Mouse (Mus musculus): ENCODE data around the gene Fam102a. TPM values are rescaled to one million over a fixed set of nuclear protein-coding genes. Genes with fewer than 3 reads are reported as not detected.

Fam102a gene
- total and polyA plus RNA-seq, 3 experiments: 37.1 to 43.1 (median 40.8) TPM

- peak; percentile 64 for DNase-seq
Measured at GRCm38 (mm10) chr2:32578146-32579046, 43.3 kb downstream of the Fam102a start.

DNA sequence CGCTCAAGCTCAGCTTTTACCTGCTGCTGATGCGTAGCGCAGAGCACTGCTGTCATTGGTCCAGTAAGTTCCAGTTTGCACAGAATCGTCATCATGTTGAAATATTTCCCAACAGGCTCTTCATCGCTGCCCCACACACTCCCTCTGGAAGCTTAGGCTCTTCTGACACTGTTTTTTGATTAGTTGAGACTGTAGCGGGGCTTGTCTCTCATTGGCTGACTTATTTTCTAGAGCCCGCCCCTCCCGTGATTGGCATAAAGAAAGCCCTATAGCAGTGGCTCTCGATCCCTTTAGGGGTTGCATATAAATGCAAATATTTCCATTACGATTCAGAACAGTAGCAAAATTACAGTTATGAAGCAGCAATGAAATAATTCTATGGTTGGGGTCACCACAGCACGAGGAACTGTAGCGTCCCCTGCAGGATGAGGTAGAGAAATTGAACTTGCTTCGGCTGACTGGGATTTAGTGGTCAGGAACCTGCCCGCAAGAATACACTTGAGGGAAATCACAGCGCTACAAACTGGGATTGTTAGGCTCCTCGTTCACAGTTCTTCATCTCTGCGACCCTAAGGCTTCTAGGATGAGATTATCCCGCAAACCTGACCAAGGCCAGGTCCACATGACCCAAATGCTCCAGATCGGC, 46.4 kb downstream of the Fam102a start:
- peak; percentile 47 for DNase-seq

DNA sequence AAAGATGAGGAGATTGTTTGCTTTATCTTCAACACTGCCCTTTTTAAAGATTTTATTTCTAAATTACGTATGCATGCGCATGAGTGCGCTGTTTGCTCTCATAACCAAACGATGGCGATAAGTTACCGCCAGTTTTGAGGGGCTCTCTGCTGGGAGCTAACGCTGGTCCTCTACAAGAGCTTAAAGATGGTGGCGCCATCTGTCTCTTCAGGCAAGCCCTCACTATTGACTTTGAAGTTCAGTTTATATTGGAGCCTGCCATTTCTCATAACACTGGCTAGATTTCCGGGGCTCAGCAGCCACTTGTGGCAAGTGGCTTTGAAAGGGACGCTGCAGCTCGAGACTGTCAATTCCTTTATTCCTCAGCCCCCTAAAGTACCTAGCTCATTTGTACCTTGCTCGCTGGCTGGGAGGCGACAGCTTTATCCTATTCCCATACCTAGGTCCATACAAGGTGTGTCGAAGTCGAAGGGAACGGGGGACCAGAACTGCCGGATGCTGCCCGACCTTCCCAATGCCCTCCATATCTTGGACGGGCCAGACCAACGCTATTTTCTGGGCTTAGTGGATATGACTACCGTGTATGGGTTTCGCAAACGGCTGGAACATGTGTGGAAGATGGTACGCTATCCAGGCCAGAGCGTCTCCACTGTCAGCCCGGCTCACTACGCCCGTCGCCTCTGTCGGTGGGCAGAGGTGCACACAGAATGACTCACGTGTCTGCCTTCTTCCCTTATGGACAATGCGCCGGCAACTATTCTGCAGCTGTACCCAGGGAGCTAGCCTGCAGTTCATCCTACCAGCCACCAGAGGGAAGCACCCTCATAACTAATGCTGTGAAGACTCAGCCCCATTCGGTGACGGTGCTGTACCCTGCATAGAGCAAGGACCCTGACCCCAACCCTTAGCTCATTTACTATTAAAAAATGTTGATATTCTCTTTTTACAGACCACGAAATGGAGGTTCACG, 48.0 kb downstream of the Fam102a start:
- peak; percentile 86 for DNase-seq

DNA sequence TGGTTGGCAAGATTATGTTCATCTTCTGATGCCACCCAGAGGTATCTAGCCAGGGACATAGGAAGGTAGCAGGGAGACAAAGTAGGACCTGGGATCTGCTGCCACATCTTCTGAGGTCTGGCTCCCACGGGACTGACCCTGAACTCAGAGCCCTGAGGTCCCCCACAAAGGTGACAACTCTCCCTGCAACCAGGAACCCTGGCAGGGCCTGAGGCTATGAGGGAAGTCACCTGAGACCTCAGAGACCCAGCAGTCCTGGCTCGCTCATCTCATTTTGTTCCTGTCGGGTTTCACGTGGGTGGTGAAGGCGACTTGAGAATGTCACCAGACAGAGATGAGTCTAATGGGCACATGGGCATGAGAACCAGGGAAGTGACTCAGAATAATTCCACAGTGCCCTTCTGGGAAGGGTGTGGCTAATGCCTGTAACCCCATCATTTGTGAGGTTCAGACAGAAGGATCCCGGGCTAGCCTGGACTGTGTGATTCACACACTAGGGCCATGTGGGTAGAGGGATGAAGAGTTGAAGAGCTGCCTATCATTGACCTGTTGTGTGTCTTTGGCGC, 50.1 kb downstream of the Fam102a start:
- DNase-seq: no peak

DNA sequence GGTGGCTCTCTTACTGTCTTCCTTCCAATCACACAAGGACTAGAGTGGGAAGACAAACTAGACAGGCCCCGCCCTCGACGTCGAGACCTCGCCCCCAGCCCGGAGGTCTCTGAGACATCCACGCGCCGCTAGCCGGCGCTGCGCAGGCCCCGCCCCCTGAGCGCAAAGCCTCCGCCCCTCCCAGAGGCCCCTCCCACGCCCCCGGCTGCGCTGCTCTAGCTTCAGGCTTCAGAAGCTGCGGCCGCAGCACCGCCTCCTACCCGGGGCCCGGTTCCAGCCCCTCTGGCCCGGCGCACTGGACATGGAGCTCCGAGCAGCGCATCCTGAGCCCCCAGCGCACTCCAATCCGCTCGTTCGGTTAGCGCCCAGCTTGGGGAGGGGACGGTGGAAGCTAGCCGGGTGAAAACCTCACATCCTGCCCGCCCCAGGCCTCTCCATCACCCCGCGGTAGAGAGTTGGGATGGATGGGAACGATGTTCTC, 51.8 kb downstream of the Fam102a start, which contains the start of gene St6galnac4:
Gene St6galnac4 (plus strand): TSS at position 225 of the 481 bp plus-strand sequence.
- DNase-seq: peak; percentile 94

DNA sequence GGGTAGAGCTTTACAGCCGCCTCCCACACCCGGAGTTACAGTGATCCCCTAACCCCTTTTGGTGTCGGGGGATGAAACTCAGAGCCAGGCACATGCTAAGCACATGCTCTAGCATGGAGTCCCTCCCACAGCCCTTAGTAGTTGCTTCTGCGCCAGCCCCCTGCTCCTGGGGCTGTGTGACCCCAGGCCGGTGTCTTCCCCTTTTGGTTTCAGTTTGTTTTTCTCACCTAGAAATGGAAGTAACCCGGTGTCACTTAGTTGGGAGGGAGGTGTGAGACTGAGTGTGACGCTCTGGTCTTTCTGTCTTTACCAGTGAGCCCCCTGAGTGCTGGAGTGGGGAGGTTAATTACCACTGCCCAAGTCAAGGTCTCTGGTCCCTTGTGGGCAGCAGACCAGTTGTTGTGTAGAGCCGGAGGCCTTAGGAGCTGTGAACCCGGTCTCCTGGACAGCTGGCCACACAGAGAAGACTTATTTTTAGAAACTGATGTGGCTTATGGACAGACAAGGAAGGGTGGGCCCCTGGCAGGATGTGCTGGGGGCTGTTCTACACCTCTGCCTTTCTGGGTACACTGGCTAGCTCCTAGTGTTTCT, 52.7 kb downstream of the Fam102a start:
- no peak for DNase-seq

GRCm38 (mm10) chr2:32589213-32589795, 54.2 kb downstream of the Fam102a start:
- DNase-seq: peak; percentile 69

DNA sequence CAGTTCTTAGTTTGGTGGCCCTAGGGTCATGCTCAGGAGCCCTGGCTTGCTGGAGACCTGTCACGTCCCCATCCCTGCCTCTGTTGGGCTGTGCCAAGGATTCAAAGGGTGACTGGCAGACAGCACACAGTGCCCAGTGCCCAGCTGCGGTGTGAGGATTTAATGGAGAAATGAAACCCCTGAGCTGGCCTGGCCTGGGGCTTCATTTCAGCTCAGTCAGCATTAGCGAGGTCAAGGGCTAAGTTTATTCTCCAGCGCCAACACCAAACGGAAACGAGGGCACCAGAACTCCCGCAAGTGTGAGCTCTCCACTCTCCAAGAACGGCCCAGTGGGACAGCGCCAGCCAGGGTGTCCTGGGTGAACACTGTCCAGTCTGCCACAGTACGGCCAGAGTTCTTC, 55.1 kb downstream of the Fam102a start:
- DNase-seq: no peak

- no peak for DNase-seq
Measured at GRCm38 (mm10) chr2:32591249-32591648, 56.1 kb downstream of the Fam102a start.

- DNase-seq: peak; percentile 48
Measured at GRCm38 (mm10) chr2:32596725-32597124, 61.6 kb downstream of the Fam102a start.

DNA sequence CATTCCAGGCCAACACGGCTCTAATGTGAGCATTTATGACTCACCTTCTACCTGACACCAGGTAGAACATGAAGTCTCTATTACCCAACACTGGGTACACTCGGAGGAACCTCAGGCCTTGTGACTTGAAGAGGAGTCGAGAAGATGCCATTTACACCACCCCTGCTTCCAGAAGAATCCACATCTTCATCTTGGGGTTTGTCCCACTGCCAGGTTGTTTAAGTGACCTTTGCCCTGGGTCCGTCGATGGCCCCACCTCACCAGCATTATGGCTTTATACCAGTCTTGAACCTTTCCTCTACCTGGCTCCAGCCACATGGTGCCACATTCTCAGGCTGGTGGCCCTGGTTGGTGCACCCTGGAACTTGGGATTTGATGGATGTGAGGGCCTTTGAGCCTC, 62.1 kb downstream of the Fam102a start:
- no peak for DNase-seq

DNA sequence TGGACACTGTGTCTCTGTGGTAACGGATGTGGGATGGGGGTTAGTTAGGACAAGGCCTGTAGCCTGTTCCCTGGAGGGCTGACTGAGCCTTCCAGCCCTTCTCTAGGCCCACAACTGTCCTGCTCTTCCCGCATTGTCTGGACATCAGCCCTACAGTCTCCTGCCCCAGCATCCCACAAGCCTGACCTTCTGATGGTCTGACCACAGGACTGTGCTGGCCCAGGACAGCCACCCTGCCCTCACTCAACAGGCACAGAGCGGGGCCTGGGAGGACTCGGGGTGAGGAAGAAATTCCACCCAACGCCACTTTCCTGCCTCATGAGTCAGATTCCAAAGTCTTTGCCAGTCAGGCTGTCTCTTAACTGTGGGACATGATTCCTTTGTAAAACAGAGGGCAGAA, 62.6 kb downstream of the Fam102a start:
- DNase-seq: no peak

- no peak for DNase-seq
Measured at GRCm38 (mm10) chr2:32598506-32598905, 63.4 kb downstream of the Fam102a start.

DNA sequence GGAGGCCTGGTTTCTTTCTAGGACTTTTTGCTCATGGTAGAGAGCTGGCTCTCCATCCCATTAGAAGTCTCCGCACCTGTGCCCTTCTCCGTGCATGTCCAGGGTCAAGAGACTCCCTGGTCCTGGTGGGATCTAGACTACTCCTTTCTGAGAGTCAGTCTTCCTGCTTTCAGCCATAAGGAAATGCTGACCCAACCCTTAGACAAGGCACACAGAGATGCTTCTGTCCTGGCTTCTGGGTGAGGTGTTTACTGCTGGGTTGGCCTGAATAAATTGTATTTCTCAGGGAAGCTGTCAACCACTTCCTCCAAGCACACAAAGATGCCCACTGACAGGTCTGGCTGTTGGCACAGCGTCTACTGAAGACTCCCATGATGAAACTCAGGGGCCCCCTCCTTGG, 64.3 kb downstream of the Fam102a start, which contains the start of gene St6galnac6:
Gene St6galnac6 (plus strand): TSS at position 301 of the 400 bp plus-strand sequence.
- no peak for DNase-seq

DNA sequence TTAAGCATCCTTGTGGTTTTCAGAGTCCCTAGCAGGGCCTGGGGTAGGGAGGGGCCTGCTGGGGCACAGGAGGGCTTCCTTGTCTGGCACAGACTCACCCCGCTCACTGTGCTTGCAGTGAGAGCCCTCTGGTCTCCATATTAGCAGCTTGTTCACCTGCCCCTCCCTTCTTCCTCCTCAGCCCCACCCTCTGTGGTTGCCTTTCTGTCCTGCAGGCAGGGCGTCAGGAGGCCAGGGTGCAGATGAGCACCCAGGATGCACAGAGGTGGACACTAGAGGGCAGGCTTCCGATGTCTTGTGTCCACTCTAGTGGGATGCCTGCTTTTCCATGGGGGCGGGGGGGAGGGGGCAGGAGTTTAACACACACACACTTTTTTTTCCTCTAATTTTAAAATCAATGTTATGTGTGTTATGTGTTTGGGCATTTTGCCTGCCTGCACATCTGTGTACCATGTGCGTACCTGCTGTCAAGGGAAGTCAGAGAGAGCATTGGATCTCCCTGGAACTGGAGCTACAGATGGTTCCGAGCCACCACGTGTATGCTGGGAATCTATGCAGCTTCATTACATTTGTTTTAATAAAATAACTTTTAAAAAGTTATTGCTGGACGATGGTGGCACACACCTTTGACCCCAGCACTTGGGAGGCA, 66.4 kb downstream of the Fam102a start:
- DNase-seq: peak; percentile 50

DNA sequence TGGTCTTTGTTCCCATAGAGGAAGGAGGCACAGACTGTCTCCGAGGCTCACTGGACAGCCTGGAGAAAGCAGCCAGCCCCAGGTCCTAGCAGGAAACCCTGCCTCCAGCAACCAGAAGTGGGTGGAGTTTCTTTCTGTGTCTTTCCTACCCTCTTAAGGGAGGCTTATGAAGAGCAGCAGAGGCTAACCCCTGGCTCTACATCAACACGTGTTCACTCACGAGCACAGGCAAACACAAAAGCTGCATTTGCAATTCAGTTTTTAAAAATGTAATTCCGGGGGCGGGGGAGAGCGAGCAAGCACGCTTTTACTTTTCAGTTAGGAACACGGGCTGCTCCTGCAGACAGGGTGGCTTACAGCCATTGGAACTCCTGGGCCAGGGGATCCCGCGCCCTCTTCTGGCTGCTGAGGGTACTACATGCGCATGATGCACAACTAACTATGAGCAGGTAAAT, 67.5 kb downstream of the Fam102a start:
- DNase-seq: peak; percentile 86

DNA sequence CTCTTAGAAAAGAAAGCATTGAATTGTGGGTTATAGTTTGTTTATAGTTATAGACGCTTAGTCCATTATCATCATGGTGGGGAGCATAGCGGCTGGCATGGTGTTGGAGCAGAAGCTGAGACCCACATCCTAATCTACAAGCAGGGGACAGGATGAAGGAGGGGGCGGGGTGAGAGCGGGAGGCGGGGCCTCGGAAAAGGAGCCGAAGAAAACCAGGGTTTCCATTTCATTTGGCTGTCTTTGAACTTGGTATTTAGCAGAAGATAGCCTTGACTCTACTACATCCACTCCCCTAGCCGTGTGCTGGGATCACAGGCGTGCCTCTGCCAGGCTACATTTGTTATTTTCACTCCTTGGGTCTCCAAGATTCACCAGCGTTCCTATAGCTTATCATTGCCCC, 69.5 kb downstream of the Fam102a start:
- DNase-seq: no peak

DNA sequence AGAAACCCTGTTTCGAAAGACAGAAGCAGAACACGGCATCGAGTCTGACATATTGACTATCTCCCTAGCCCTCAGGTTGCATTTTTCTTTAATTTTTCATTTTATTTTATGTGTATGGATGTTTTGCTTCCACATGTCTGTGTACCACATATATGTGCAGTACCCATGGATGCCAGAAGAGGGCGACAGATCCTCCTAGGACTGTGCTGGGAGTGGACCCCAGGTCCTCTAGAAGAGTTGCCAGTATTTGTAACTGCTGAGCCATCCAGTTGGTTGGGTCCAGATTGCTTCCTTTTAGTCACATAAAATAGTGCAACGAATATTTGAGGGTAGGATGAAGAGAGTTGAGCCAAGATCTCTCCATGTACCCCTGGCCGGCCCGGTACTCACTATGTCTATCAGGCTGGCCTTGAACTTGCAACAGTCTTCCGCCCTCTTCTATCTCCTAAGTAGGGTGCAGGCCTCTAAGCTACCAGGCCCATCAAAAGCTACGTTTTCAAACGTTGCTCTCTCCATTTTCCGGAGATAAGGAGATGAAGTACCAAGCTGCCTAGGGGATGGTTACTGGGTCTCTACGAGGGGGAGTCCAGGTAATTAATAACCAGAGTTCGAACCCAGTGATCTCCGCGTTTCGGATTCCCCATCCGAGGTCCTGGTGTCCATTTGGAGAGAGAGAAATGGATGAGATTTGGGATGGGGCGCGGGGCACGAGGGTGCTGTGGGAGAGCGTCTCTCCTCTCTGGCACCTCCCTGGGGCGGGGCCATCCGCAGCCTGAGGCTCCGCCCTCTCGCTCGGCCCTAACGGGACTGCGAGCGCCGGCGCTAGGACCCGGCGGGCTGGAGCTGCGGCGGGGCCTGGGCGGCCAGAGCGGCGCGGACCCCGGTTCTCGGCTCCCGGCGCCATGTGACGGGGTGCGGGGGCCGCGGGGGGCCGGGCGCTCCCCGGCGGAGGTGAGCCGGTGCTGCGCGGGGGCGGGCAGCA, 71.3 kb downstream of the Fam102a start:
- peak; percentile 92 for DNase-seq

All from adrenal gland, adult 2 months (tissue).